Mouse (Mus musculus): ENCODE data around the gene Lrp2.
A peak's percentile ranks its signal among the peaks of the same experiment; 100 is the strongest.

Gene Lrp2

DNA sequence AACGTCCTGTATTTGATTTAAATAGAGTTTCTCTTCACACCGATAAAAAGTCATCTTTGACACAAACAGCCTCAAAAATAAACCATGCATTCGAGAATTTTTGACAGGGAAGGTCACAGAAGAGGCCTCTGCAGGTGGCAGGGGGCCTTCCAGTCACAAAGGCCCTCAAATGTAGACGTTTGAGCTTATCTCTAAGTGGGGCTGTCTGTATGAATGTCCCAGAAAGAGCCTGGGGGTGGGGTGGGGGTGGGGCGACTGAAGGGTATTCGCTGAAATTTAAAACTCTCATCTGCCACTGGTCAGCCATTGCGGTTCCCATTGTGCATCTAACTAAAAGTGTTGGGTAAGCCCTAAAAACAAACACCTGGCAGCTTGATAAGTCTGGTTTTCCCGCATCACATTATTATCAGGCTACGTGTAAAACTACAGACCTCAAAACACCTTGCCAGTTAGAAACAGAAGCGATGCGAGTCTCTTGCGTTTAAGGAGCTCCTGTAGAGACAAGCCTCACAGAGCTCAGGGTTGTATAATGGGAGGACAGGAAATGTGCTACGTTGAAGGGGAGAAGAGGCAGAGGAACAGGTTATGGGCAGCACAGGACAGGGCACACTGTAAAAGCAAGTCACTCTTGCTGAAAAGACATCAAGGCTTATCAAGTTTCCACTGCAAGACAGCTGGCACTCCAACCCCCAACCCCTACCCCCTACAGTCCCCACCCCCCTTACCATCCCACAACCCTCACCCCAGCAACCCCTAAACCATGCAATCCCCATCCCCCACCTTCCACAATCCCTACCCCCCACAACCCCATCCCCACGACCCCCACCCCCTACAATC lies 55.0 kb downstream of the Lrp2 start:
- no peak for DNase-seq (ENCODE audit: extremely low spot score, low read depth, low spot score)

DNA sequence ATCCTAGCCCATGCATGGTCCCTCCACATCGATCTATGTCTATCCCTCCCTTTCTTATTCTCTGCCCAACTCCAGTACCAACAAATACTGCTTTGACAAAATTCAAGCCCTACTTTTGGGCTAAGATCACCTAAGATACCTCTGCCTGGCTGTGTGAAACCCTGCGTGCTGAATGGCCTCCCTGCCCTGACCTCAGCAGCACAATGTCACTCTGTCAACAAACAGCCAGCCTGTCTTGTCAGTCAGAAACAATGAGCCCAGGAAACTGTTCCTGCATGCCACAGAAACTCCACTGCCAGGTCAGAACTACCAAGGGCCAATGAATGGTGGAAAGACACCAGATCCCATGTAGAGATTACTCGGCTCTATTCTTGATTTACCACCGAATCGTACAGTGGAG lies 55.7 kb downstream of the Lrp2 start:
- no peak for DNase-seq (ENCODE audit: extremely low spot score, low read depth, low spot score)

DNA sequence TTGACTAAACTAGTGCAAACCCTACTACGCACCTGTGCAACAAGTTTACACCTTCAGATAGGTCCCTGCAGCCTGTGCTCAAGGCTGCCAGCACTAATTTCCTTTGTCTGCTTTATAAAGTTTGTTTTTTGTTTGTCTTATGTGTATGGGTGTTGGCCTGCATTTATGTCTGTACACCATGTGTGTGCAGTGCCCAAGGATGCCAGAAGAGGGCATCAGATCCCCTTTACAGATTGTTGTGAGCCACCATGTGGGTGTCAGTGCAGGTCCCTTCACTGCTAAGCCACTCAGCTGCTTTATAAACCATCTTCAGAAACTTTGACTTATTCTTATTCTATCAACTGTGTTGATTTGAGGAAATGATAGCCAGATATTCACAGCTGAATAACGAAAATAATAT lies 65.6 kb downstream of the Lrp2 start:
- DNase-seq (ENCODE audit: extremely low spot score, low read depth, low spot score) = no peak

DNA sequence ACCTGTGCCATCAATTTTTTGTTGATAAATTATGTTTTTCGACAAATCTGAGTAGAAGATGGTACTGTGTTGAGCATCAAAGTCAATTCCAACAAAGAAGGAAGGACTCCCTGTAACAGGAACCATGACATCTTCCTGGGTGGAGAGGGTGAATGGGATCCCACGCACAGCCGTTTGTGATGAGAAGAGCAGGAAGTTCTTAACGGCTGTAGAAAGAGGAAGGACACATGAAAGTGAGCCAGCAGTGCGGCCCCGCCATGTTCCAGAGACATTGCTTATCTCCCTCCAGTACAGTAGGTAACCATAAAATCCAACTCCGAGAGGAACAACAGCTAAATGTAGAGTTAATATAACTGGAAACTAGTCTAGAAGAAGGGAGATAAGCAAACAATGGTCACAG lies 67.6 kb downstream of the Lrp2 start:
- DNase-seq (ENCODE audit: extremely low spot score, low read depth, low spot score) = no peak

DNA sequence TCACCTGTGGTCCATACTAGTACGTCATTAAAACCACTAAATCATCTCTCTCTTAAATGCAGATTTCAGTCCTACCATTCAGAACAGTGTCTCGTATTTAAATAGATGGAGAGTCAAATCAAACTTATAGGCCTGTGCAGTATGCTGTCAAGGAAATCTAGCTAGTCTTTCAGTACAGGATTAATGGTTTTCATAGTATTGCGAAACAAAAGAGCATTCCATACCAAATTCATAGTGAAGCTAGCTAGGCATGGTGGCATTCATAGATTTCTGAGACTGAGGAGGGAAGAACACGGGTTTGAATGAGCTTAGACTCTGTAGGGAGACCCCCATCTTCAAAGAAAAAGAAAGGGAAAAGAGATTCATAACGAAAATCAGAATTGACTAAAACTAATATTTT lies 74.1 kb downstream of the Lrp2 start:
- no peak for DNase-seq (ENCODE audit: extremely low spot score, low read depth, low spot score)

DNA sequence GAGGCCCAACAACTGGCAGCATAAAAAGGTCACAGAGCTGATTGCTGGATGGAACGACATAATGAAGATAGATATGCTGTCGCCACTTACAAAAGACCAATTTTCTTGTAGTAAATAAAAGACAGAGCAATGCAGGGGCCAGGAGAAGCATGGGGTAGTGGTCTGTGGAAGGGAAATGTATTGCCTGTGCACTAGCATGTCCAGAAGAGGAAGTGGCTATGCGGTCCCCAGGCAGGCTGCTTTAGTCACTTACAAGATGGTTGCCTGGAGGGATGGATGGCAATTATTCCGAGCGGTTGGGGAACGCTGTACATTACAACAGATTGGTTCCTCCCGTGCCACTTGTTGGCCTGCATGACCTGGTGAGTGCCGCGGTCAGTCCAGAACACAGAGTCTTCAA lies 85.5 kb downstream of the Lrp2 start:
- DNase-seq (ENCODE audit: extremely low spot score, low read depth, low spot score) = no peak

DNA sequence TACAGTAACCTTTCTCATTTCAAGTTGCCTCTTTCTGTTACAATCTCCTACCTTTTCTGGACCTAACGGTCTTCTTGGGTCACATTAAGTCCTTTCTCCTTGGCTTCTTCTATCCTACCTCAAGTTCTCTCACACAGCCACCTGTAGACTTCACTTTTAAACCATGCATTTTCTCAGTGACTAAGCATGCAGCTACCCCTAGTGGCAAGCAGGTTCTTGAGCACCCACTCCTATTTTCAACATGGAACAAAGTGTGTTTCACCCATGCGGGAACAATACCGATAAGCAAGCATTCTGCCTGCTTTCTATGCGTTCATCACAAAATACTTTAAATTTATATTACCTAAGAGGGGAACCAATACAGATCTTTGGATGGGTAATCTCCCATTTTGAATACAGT lies 92.7 kb downstream of the Lrp2 start:
- DNase-seq (ENCODE audit: extremely low spot score, low read depth, low spot score) = no peak

DNA sequence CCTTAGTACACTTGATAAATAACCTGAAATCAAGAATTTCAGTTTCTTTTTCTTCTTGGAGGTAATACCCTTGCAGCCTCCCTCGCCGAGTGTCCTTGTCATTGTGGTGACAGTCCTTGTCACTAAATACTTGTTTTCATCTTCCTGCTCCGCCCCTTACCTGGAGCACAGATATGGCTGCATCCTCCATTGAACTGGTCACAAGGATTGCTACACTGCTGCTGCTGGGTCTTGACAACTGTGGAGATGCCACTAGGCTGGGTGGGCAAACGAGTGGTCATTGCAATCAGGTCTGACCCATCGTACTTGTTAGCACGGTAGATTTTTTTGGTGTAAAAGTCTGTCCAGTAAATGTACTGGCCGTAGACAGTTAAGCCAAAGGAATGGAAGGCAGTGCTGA lies 104.9 kb downstream of the Lrp2 start:
- DNase-seq (ENCODE audit: extremely low spot score, low read depth, low spot score) = no peak

DNA sequence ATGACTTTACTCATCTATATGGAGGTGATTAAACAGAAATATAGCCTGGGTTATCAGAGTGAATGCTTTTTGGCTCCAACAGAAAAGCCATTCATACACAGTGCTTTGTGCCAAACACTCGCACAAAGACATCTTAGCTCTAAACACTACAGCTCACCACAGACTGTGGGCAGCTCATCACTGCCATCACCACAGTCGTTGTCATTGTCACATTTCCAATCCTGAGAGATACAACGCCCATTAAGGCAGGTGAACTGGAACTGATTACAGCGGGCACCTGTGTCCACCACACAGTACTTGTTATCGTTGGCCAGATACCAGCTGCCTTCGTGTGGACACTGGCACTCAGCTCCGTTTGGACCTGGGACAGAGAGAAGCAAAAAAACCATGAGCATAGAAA lies 106.0 kb downstream of the Lrp2 start:
- DNase-seq (ENCODE audit: extremely low spot score, low read depth, low spot score) = no peak

DNA sequence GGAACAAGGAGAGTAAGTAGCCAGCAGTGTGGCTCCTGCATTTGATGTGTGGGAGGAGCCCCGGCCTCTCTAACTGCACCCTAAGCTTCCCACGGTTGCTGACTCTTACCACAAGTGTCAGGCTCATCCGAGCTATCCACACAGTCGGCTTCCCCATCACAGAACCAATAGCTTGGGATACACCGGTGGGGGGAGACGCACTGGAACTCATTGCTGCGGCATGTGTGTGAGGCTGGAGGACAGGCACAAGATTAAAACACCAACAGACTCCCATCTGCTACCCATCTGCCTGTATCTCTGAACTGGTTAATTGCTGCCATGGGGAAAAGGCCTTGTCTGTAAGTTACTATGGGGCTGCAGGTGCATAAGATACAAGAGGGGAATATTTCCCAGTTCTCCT lies 109.0 kb downstream of the Lrp2 start:
- DNase-seq (ENCODE audit: extremely low spot score, low read depth, low spot score) = no peak

DNA sequence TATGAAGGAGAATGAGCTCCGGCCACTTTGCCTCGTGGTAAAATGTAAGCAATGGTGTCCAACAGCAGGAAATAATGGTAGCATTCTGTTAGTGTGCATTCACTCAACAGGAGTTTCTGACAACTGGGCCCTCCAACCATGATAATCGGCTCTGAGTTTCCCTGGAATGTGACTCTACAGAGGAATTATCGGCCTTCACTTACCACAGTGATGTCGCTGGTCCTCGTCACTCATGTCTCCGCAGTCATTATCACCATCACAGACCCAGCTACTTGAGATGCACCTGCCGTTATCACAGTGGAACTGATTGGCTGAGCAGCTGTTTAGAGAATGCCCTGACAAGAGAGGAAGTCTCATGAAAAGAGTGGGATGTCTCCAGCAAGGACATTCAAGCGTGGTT lies 110.7 kb downstream of the Lrp2 start:
- no peak for DNase-seq (ENCODE audit: extremely low spot score, low read depth, low spot score)

DNA sequence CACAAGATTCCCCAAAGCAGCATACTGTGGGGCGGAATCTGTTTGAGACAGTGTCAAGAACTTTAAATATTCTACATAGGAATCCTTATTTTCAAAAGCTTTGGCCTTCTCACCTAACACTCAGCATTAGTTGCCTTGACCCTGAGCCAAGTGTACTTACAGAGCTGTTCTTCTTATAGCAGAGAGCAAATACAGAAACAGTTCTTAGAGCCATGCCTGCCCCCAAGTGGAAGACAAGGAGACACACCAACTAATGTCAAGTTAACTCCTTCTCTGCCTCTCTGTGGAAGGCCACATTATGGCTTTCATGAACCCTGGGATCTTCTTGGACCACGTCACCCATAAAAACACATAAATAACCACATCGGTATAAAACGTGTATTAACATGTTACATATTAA lies 114.0 kb downstream of the Lrp2 start:
- DNase-seq (ENCODE audit: extremely low spot score, low read depth, low spot score) = no peak

DNA sequence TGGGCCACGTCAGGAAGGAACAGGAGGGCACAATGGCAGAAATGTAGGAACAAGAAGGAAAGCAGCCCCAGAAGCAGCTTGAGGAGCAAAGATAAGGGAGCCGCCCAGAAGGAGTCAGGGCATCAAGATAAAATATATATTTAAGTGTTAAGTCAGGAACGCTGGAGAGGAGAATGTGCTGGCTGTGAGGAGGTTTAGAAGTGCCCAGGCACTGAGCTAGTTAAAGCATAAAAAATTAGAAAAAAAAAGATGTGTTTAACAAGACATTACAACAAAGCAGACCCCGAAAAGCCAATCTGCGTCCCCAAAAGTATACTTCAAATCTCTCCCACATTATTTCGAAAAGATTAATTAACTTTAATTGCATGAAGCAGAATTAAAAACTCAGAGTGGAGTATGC lies 122.3 kb downstream of the Lrp2 start:
- no peak for DNase-seq (ENCODE audit: extremely low spot score, low read depth, low spot score)

DNA sequence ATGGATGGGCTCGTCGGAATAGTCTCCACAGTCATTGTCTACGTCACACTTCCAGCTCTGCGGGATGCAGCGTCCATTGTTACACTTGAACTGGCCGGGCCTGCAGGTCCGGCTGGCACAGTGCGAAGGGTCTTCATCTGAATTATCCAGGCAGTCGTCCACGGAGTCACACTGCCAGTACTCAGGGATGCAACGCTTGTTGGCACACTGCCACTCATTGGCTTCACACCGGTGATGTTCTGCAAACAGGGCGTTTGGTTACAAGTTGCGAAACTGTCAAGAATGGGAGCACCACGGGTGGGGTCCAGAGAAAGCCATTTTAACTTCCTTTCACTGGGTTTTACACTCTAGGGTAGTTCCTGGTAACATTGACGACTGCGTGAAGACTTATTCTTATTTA lies 126.4 kb downstream of the Lrp2 start:
- no peak for DNase-seq (ENCODE audit: extremely low spot score, low read depth, low spot score)

DNA sequence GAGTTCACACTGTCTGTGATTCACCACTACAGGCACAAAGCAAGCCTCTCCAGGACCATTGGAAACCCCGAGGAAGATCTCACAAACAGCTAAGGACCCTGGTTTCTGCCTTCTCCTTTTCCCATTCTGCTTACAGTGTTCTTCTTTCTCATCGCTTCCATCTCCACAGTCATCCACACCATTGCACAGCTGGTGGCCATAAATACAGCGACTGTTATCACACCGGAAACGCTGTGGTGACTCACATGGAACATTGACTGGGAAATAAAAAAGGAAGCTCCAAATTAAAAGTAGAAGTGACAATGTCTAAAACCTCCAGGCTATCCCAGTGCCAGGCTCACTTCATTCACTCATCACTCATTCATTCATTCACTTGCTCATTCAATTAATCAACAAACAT lies 134.7 kb downstream of the Lrp2 start:
- DNase-seq (ENCODE audit: extremely low spot score, low read depth, low spot score) = no peak

DNA sequence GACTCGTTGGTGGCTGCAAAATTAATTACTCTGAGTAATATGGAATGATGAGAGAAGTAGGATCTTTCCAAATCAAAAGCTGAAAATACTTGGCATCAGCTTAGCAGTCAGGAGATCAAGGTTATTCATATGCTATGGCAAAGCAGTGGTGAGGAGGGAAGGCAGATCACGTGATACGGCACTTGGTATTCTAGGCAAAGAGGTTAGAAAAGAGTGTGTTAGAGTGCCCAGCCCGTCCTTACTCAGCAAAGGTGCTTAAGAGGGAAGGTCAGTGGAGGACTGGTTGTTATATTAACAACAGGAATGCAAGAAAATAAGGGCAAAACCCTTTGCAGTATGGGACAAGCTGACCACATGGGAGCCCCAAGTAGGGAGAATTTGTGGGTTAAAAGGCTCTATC lies 137.3 kb downstream of the Lrp2 start:
- DNase-seq (ENCODE audit: extremely low spot score, low read depth, low spot score) = no peak

DNA sequence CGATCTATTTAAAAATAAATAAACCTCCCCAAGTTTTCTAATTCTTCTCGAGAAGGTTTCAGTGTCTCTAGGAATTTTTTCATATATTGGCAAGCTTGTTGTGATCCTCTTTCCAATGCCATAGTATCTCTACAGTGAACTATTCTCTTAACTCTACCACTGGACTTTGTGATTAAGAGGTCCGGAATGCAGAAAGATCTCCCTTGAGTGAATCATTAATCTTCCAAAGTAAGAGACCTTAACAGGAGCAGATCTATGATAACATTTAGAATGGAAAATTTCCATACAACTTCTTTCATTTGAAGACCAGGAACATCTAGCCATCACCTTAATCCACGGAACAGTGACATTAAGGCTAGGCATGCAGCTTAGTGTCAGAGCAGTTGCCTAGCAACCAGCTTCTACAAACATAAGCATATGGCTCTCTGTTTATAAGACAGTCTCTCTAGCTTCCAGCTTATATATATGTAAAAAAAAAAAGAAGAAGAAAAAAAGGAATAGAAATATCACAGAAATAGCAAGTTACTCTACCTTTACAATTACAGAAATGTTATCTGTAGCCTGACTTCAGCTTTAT lies 139.9 kb downstream of the Lrp2 start:
- no peak for DNase-seq (ENCODE audit: extremely low spot score, low read depth, low spot score)

DNA sequence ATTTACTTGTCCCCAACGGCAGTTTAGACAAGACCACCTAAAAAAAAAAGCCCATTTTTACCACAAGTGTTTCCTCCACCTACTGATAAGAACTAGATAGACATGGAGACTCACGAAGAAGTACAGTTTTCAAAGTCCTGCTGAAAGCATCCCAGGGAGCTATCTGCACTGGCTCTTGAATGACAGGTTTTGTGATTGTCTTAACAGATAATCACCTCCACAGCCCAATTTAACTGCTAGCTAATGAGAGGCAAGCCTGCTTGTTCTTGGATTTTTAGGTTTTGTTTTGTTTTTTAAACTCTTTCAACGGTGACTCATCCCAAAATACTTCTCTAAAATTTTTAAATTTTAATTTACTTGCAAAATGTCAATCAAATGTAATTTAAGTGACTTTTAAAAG lies 144.2 kb downstream of the Lrp2 start:
- DNase-seq (ENCODE audit: extremely low spot score, low read depth, low spot score) = no peak

DNA sequence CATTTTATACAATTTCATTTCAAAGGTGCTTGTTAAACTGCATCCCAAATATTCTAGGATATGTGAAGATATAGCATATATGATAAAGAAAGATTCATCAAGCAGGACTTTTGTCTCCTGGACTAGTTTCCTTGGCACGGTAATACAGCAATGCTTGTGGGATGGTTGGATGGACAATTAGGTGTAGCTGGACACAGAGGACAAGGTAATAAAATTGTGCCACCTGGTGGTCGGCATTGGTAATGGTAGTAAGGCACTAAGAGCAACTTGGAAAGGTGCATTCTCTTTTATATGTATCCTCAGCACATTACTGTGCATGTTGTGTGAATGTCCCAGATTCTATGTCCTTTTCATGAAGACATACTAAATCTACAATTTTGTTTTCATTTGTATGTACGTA lies 157.7 kb downstream of the Lrp2 start:
- DNase-seq (ENCODE audit: extremely low spot score, low read depth, low spot score) = peak; percentile 61

DNA sequence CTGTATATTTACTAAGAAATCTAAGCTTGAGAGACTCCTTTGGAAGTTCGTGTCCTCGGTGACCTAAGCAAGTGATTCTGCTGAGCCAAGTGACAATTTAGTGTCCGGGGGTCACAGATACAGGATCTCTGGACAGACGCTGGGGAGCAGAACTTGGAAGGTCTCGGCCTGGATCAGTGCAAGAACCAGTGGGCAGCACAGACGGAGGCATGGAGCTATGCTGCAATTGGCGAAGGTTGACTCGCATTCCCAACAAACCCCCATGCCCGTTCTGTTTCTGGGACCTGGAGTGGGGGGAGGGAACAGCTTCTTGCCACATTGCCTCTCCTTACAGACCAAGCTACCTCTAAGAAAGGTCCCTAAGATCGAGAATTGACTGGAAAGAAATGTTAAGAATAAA lies 158.7 kb downstream of the Lrp2 start:
- no peak for DNase-seq (ENCODE audit: extremely low spot score, low read depth, low spot score)

DNA sequence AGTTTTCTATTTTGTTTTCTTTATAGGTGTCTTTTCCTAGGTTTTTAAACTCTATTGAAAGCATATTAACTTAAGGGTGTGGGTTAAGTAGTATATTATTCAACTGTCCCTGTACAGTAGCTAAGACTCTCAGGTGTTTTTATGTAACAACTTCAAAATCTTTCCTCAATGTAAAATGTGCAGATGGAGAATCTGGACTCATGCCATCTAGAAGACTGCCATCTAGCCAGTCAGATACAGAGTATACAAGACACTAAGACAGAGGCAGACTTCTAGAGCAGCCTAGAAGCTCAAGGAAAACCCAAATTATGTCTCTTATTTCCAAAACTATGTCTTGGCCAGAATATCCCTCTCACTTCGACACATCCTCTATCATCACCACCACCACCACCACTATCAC lies 159.8 kb downstream of the Lrp2 start:
- no peak for DNase-seq (ENCODE audit: extremely low spot score, low read depth, low spot score)

DNA sequence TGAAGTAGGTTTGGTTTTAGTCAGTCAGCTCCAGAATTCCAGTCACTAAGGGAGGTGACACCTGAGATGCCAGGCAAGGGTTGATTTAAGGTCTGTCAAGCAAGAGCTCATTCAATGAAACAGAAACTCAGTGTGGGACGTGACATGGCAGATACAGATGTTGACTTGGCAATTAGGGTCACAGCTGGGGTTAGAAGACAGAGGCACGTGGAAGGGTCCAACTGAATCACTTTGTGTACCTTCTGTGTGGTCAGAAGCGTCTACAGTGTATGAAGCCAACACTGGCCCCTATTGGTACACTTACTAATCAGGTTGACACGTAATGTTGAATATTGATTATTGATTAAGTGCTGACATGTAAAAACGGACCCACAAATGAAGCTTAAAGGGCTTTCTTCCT lies 161.0 kb downstream of the Lrp2 start:
- DNase-seq (ENCODE audit: extremely low spot score, low read depth, low spot score) = no peak

DNA sequence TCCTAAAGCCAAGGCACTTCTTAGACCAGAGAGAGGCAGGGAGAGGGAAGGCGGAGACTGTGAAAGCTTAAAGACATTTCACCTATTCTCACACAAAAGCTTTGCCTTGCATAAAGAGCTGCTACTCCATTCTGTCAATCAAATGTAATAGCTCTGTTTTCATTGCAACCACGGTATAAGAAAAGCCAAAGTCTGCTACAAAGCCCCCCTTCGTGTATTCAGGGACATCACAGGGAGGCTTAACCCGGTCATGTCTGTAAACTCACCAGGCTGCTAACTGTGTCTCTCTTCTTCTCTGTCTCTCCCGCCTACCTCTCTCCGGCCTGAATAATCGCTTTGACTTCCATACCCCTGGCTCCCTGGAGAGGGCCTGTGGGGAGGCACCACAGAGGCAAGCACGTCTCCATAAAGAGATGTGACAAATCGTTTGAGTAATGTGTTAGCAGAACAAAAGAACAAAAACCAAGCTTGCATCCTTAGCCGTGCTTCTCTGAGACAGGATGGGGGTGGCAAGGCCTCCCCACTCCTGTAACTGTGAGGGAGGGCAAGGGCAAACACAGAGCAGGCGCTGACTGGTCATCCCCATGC lies 167.5 kb downstream of the Lrp2 start:
- no peak for DNase-seq (ENCODE audit: extremely low spot score, low read depth, low spot score)

All from hindlimb bud, embryonic 11.5 days (tissue).